Mouse (Mus musculus) small intestine, adult 2 months (tissue): Measurements from ENCODE around the gene Serp2.

Experiments used
- CTCF ChIP-seq: fragments of 200-500 bp; IDR thresholded peaks from 2 replicates; pipeline ENCODE4 v1.5.1; 2012; ENCODE audit warnings: low read depth, mild to moderate bottlenecking, control low read depth, inconsistent platforms, low read length, moderate library complexity, mixed read lengths; ENCODE audit not compliant: insufficient replicate concordance, insufficient read length; ENCODE audit errors: extremely low read depth
- POLR2A ChIP-seq: fragments of 200-500 bp; IDR thresholded peaks from 2 replicates; pipeline ENCODE4 v1.6.1; 2012; ENCODE audit warnings: low read depth, mild to moderate bottlenecking, control low read depth, inconsistent platforms, low read length, moderate library complexity

- TF ChIP-seq CTCF (no peak), POLR2A (no peak)
These were observed 25.5 kb downstream of the Serp2 start for GRCm38 (mm10) chr14:76531027-76531660.
